Mouse (Mus musculus): ENCODE measurements around the gene Thoc6. TPM values are rescaled to one million over a fixed set of nuclear protein-coding genes. Genes with fewer than 3 reads are reported as not detected.

Thoc6 gene
- polyA plus RNA-seq, 1 experiment from 2014 or later, result 43.5 TPM

DNA sequence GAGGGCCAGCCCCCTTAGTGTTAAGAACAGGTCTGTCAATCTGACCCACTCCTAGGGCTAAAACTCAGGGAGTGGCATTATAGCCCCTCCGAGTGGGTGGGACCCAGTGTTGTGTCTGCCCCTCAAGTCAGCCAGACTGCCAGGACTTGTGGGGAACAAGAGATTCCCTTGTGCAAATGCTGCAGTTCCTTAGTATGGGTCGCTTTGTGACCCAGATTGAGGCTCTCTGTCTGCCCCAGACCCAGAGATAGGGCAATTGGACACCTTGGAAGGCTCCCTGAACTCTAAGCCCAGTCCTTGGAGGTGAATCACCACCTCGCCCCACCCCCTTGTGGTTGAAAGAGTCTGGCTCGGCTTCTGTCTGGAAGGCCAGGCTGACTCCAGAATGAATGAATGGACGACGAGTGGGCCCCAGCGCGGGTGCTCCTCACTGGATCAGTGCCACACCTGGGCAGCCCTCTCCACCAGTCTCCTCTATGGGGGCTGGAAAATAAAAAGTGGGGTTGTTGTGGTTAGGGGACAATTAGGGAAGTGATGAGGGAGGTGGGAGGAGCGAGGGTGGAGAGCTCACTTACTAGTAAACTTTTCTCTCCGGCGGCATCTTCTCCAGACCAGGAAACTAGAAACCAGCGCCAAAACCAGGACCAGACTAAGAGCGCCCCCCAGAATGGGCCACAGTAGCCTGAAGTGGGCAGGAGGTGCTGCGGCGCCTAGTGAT, 2.0 kb upstream of the Thoc6 start:
- no peak for ATAC-seq (ENCODE audit: low FRiP score, low read depth)
- no peak overlapping the region for H3K9ac ChIP-seq

GRCm38 (mm10) chr17:23675127-23675526, 1.4 kb upstream of the Thoc6 start:
- no peak overlapping the region for H3K27ac ChIP-seq (replicated peaks)
- H3K9ac ChIP-seq, result no peak overlapping the region
- H3K4me3 ChIP-seq, result no peak overlapping the region
- H3K36me3 ChIP-seq, result no peaks in the 10 kb centered on the region
- ATAC-seq (ENCODE audit: low FRiP score, low read depth), result no peak
- H3K9me3 ChIP-seq, result no peaks in the 10 kb centered on the region
- peak overlapping the region; percentile 71 for H3K4me2 ChIP-seq
- 46% methylated on average over 5 of the region's 5 CpGs for WGBS
- H3K27me3 ChIP-seq, result peaks cover 44% of the 10 kb centered on the region
- H3K4me1 ChIP-seq (replicated peaks), result peaks cover 57% of the 10 kb centered on the region

More for the DNA sequence above, 2.0 kb upstream of the Thoc6 start:
- 16% methylated on average over 15 of the region's 15 CpGs for WGBS
- peaks cover 57% of the 10 kb centered on the region for H3K4me1 ChIP-seq (replicated peaks)
- H3K36me3 ChIP-seq, result no peaks in the 10 kb centered on the region
- H3K4me2 ChIP-seq, result peak overlapping the region; percentile 94
- peak overlapping the region; percentile 48 for H3K4me3 ChIP-seq
- H3K9me3 ChIP-seq, result no peaks in the 10 kb centered on the region
- H3K27me3 ChIP-seq, result peaks cover 50% of the 10 kb centered on the region
- H3K27ac ChIP-seq (replicated peaks), result no peak overlapping the region

DNA sequence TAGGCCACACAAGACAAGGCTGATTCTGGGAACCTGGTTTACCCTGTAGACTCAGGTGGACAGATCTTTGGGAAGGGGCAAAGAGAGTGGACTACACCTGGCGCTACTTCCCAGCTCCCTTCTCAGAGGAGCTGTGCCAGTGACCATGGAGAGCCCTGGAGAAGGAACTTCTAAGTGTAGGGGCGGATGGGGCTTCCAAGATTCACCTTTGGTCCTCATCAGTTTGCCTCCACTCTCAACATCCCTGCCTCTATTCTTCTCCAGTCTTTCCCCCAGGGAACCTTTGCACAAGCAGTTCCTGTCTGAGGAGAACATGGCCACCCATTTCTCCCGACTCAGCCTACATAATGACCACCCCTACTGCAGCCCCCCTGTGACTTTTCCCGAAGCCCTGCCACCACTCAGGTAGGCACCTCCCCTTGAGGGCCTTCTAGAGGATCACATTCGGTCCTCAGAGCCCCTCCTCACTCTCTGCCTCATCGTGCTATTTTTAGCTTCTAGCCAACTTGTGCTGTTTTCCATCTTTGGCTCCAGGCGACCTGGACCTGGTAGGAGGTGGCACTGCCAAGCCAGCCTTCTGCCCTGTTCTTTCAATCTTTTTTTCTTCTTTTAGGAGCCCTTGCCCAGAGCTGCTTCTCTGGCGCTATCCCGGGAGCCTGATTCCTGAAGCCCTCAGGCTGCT, 730 bp upstream of the Thoc6 start:
- no peaks in the 10 kb centered on the region for H3K9me3 ChIP-seq
- peak overlapping the region; percentile 67 for H3K9ac ChIP-seq
- H3K4me2 ChIP-seq, result peak overlapping the region; percentile 71
- H3K27ac ChIP-seq (replicated peaks), result no peak overlapping the region
- H3K4me3 ChIP-seq, result peak overlapping the region; percentile 67
- ATAC-seq (ENCODE audit: low FRiP score, low read depth), result peak; percentile 1; the same call in 1 of the 2 replicates
- H3K27me3 ChIP-seq, result peaks cover 37% of the 10 kb centered on the region
- 0 out of 2 replicates have a peak, but pooled peaks cover 3% of the 10 kb centered on the region for H3K36me3 ChIP-seq
- WGBS, result 48% methylated on average over 9 of the region's 9 CpGs
- peaks cover 55% of the 10 kb centered on the region for H3K4me1 ChIP-seq (replicated peaks)

DNA sequence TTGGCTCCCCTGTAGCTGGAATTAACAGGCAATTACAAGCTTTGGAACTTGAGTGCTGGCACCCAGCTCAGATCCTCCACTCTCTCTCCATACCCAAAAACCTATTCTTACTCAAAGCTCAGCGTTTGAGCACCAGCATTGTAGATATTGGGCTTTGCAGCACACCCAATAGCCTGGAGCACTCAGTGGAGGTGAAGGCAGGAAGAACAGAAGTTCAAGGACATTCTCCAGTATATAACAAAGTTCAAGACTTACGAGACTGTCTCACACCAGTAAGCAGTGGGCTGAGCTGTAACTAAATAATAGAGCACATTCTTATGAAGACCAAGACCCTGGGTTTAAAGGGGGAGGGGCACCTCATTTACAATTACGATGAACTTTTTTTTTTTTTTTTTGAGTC, 921 bp downstream of the Thoc6 start:
- Histone ChIP-seq H3K4me1 (replicated peaks) (peaks cover 51% of the 10 kb centered on the region), H3K27me3 (peaks cover 22% of the 10 kb centered on the region), H3K4me3 (peak overlapping the region; percentile 67), H3K36me3 (0 out of 2 replicates have a peak, but pooled peaks cover 7% of the 10 kb centered on the region), H3K4me2 (peak overlapping the region; percentile 71), H3K9ac (peak overlapping the region; percentile 67), H3K9me3 (no peaks in the 10 kb centered on the region), H3K27ac (replicated peaks) (no peak overlapping the region; the same call in 1 of the 2 replicates)
- 81% methylated on average over 3 of the region's 3 CpGs for WGBS
- ATAC-seq (ENCODE audit: low FRiP score, low read depth), result no peak

GRCm38 (mm10) chr17:23671519-23671918, 2.2 kb downstream of the Thoc6 start:
- Histone ChIP-seq H3K27me3 (peaks cover 16% of the 10 kb centered on the region), H3K4me3 (no peak overlapping the region), H3K27ac (replicated peaks) (no peak overlapping the region), H3K4me1 (replicated peaks) (peaks cover 38% of the 10 kb centered on the region), H3K9me3 (no peaks in the 10 kb centered on the region), H3K4me2 (no peak overlapping the region), H3K36me3 (peaks cover 7% of the 10 kb centered on the region; the same call in 1 of the 2 replicates), H3K9ac (no peak overlapping the region)
- WGBS, result 94% methylated on average over 3 of the region's 3 CpGs
- ATAC-seq (ENCODE audit: low FRiP score, low read depth), result no peak

GRCm38 (mm10) chr17:23670516-23671074, 3.1 kb downstream of the Thoc6 start:
- ATAC-seq (ENCODE audit: low FRiP score, low read depth), result no peak
- H3K4me3 ChIP-seq, result no peak overlapping the region
- no peak overlapping the region for H3K27ac ChIP-seq (replicated peaks)
- H3K27me3 ChIP-seq, result peaks cover 7% of the 10 kb centered on the region
- no peak overlapping the region for H3K9ac ChIP-seq
- no peaks in the 10 kb centered on the region for H3K9me3 ChIP-seq
- H3K4me1 ChIP-seq (replicated peaks), result peaks cover 29% of the 10 kb centered on the region
- WGBS, result 93% methylated on average over 7 of the region's 7 CpGs
- H3K4me2 ChIP-seq, result no peak overlapping the region
- H3K36me3 ChIP-seq, result peaks cover 7% of the 10 kb centered on the region; the same call in 1 of the 2 replicates

DNA sequence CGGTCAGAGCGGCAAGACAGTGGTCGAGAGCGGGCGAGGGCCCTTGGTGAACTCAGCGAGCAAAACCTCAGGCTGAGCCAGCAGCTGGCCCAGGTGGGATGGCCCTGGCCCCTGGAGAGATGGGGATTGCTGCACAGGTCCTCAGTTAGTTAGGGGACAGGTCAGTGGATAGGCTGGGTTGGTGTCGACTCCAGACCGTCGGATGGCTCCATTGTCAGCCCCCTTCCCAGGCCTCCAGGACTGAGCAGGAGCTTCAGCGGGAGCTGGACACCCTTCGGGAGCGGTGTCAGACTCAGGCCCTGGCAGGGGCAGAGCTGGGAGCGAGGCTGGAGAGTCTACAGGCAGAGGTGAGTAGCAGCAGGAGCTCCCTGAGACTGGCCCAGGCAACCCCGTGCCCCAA, 8.2 kb downstream of the Thoc6 start:
- ATAC-seq (ENCODE audit: low FRiP score, low read depth), result 0 out of 2 replicates have a peak, but pooled peaks have one; percentile 17
- peaks cover 2% of the 10 kb centered on the region; the same call in 1 of the 2 replicates for H3K4me1 ChIP-seq (replicated peaks)
- no peaks in the 10 kb centered on the region for H3K9me3 ChIP-seq
- WGBS, result 82% methylated on average over 14 of the region's 14 CpGs
- H3K4me3 ChIP-seq, result no peak overlapping the region
- H3K9ac ChIP-seq, result no peak overlapping the region
- no peak overlapping the region for H3K4me2 ChIP-seq
- peaks cover 28% of the 10 kb centered on the region for H3K27me3 ChIP-seq
- peaks cover 7% of the 10 kb centered on the region; the same call in 1 of the 2 replicates for H3K36me3 ChIP-seq
- no peak overlapping the region for H3K27ac ChIP-seq (replicated peaks)

GRCm38 (mm10) chr17:23664556-23665021, 9.1 kb downstream of the Thoc6 start:
- 15% methylated on average over 5 of the region's 5 CpGs for WGBS
- H3K36me3 ChIP-seq, result peaks cover 6% of the 10 kb centered on the region; the same call in 1 of the 2 replicates
- no peaks in the 10 kb centered on the region for H3K9me3 ChIP-seq
- no peak overlapping the region for H3K4me2 ChIP-seq
- peaks cover 38% of the 10 kb centered on the region for H3K27me3 ChIP-seq
- no peak overlapping the region for H3K4me3 ChIP-seq
- no peak overlapping the region for H3K9ac ChIP-seq
- H3K27ac ChIP-seq (replicated peaks), result no peak overlapping the region
- ATAC-seq (ENCODE audit: low FRiP score, low read depth), result peak; percentile 32; the same call in 1 of the 2 replicates
- peaks cover 6% of the 10 kb centered on the region; the same call in 1 of the 2 replicates for H3K4me1 ChIP-seq (replicated peaks)

- Histone ChIP-seq H3K4me2 (no peak overlapping the region), H3K27me3 (peaks cover 49% of the 10 kb centered on the region), H3K36me3 (no peaks in the 10 kb centered on the region), H3K27ac (replicated peaks) (no peak overlapping the region), H3K9me3 (no peaks in the 10 kb centered on the region), H3K4me3 (no peak overlapping the region), H3K4me1 (replicated peaks) (peaks cover 6% of the 10 kb centered on the region; the same call in 1 of the 2 replicates), H3K9ac (no peak overlapping the region)
- WGBS, result 5% methylated on average over 9 of the region's 9 CpGs
- ATAC-seq (ENCODE audit: low FRiP score, low read depth), result no peak
These were observed 12.2 kb downstream of the Thoc6 start for GRCm38 (mm10) chr17:23661526-23661925.

DNA sequence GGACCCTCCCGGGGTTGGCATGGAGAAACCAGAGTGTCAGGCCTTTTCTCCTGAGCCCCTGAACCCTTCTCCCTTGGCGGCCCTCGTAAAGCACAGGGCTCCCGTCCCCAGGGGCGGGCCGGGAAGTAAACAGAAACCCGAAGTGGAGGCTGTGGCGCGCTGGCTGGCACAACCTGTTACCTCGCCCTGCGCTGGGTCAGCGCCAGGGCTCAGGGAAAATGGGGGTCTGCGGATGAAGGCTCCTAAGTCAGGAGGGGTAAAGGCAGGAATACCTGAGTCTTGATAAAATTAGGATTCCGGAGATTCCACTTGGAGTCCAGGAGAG, 12.8 kb downstream of the Thoc6 start:
- peaks cover 49% of the 10 kb centered on the region for H3K27me3 ChIP-seq

GRCm38 (mm10) chr17:23660117-23660875, 13.4 kb downstream of the Thoc6 start, which contains the start of gene Bicdl2:
Gene Bicdl2 (plus strand): TSS chr17:23660506.
- H3K4me2 ChIP-seq, result no peak within 1 kb of the TSS
- 0 out of 2 replicates have a peak within 1 kb of the TSS, but pooled peaks have one; percentile 4 for H3K4me3 ChIP-seq
- no peaks in the 10 kb centered on the region for H3K9me3 ChIP-seq

More for the DNA sequence above, 12.8 kb downstream of the Thoc6 start:
- Histone ChIP-seq H3K4me2 (no peak overlapping the region), H3K4me3 (0 out of 2 replicates have a peak overlapping the region, but pooled peaks have one; percentile 4), H3K27ac (replicated peaks) (no peak overlapping the region), H3K9ac (no peak overlapping the region), H3K4me1 (replicated peaks) (peaks cover 6% of the 10 kb centered on the region; the same call in 1 of the 2 replicates), H3K9me3 (no peaks in the 10 kb centered on the region), H3K36me3 (no peaks in the 10 kb centered on the region)
- 4% methylated on average over 14 of the region's 14 CpGs for WGBS
- ATAC-seq (ENCODE audit: low FRiP score, low read depth), result no peak

More at GRCm38 (mm10) chr17:23660117-23660875, 13.4 kb downstream of the Thoc6 start, which contains the start of gene Bicdl2:
- H3K27me3 ChIP-seq, result peaks cover 49% of the 10 kb centered on the region
- no peak within 1 kb of the TSS for H3K9ac ChIP-seq
- 6% methylated on average over 27 of the region's 27 CpGs for WGBS
- ATAC-seq (ENCODE audit: low FRiP score, low read depth), result no peak
- peaks cover 6% of the 10 kb centered on the region; the same call in 1 of the 2 replicates for H3K4me1 ChIP-seq (replicated peaks)
- no peak within 1 kb of the TSS for H3K27ac ChIP-seq (replicated peaks)
- H3K36me3 ChIP-seq, result no peaks in the 10 kb centered on the region

Measured in hindbrain, embryonic 15.5 days (tissue).